Mouse (Mus musculus) gastrocnemius, adult 2 months (tissue): ENCODE data around the gene Sgk1. TPM values are rescaled to one million over a fixed set of nuclear protein-coding genes. Genes with fewer than 3 reads are reported as not detected.
A peak's percentile ranks its signal among the peaks of the same experiment; 100 is the strongest.
"Not testable (repeated sequence)": the region's sequence is repeated elsewhere in the genome, so short reads cannot be mapped to it uniquely, and the experiment has no call there.

ENCODE experiments used
- DNase-seq: peaks from one replicate; pipeline ENCODE4 v3.0.0; 2022
- H3K27ac ChIP-seq: fragments of 200-600 bp; 2 replicates; pipeline ENCODE4 v1.8.1; 2022; ENCODE audit warnings: mild to moderate bottlenecking
- H3K4me3 ChIP-seq: fragments of 200-600 bp; 2 replicates; pipeline ENCODE4 v1.8.1; 2022; ENCODE audit warnings: mild to moderate bottlenecking, moderate library complexity
- CTCF ChIP-seq: fragments of 200-600 bp; IDR thresholded peaks from 2 replicates; pipeline ENCODE4 v1.8.1; 2022; ENCODE audit warnings: antibody characterized with exemption, mild to moderate bottlenecking, moderate library complexity
- intact Hi-C: fragments of 180-260 bp; cut with DNase I; formaldehyde crosslinking; loops from one replicate; pipeline ENCODE4 v1.15.1; 2025
- total RNA-seq, 2 experiments: library from RNA; stranded (reverse); gene quantifications; 2 replicates each; pipeline ENCODE4 v1.2.3; 2021

Sgk1 gene
- total RNA-seq, 2 experiments from 2014 or later, result 208 to 210 TPM

DNA sequence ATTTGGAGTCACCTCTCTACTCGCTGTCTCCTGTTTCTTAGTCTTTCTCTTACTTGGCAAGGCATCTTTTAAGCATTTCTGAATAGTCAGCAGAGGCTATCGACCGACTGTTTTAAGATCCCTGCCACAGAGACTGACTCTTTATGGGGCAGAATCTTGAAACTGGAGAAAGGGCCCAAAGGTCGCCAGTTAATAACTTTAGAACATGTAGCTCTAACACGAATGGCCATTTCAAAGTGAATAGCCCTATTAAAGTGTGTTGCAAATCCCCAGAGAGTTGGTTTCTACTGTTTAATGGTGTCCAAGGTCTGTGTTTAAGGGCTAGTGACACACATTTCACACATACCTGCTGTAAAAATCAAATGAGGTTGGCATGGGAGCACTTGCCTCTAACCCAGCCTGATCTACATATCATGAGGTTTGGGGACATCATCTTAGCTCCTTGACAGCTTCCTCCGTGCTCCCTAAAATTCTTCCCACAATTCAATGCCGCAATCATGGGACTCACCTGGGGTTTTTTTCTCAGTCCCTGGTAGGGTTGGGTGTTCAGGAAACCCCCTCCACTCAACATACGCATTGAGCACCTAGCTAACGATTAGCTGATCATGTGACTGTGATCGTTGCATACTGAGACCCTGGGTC, 125.3 kb downstream of the Sgk1 start:
- no peak for TF ChIP-seq CTCF
- no peak for DNase-seq
- intact Hi-C loops, result no loop called here
- Histone ChIP-seq H3K27ac (no peak overlapping the region), H3K4me3 (no peak overlapping the region)

DNA sequence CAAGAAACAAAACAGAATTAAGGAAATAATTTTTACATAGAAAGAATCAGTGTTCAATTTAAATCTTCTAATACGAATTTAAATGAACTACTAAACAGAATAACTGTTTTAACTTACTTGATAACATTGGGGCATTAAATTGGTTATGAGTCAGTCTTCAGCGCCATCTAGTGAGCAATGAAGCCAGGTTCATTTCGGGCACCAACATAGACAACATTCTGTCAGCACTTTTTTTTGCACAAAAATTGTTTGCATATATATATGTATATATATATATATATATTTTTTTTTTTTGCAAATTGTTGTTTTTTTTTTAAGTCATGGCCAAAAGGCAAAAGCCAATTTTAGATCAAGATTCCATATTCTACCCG, 125.8 kb downstream of the Sgk1 start:
- no peak overlapping the region for H3K27ac ChIP-seq
- no peak overlapping the region for H3K4me3 ChIP-seq
- TF ChIP-seq CTCF, result peak; percentile 84
- DNase-seq, result peak; percentile 35
- intact Hi-C loops, result loop anchor here (1.0 kb wide), 2 partner anchors 542 to 625 kb away; no protein-coding TSS in a partner anchor

- peak; percentile 75 for TF ChIP-seq CTCF
- DNase-seq, result peak; percentile 83
- intact Hi-C loops, result loop anchor here (2.0 kb wide), 1 partner anchor 589 kb away; no protein-coding TSS in a partner anchor
These were observed 128.3 kb downstream of the Sgk1 start for GRCm38 (mm10) chr10:22010088-22010818.

DNA sequence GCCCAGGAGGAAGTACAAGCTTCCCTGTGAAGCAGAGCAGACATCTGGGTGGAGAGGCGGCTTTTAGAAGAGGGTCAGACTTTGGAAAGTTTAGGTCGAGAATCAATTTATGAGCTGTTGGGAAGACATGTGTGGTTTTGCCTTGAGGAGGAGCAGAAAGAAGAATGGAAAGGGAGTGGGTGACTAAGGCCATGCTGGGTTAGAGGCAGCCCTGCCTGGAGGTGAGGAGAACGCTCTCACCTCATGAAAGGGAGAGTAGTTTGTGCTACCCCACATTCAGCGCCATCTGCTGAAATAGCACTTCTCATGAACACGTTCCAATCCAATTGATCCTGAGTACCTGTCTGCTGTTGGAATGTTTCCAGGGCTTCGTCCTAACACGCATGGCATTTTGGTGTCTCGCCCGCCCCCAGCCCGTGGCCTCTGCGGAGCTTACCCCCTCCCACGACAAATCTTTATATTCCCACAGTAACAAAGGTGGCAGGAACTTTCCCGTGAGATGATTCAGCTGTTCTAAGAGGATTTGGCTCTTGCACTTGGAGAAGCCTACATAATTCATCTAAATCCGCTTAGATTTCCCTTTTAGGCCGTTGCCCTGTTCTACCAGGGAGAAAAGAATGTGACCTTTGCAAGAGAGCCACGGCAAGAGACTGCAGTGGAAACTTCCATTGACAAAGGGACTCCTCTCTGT, 135.6 kb downstream of the Sgk1 start:
- no peak overlapping the region for H3K27ac ChIP-seq
- no peak overlapping the region for H3K4me3 ChIP-seq
- TF ChIP-seq CTCF, result no peak
- intact Hi-C loops, result no loop called here
- DNase-seq, result no peak

More at GRCm38 (mm10) chr10:22010088-22010818, 128.3 kb downstream of the Sgk1 start:
- Histone ChIP-seq H3K4me3 (peak overlapping the region; percentile 14; the same call in 1 of the 2 replicates), H3K27ac (no peak overlapping the region)

GRCm38 (mm10) chr10:22018618-22019017, 136.6 kb downstream of the Sgk1 start:
- peak; percentile 42; the same call in 1 of the 2 replicates for TF ChIP-seq CTCF

GRCm38 (mm10) chr10:22034303-22034702, 152.3 kb downstream of the Sgk1 start:
- DNase-seq, result no peak
- intact Hi-C loops, result no loop called here
- no peak overlapping the region for H3K27ac ChIP-seq
- peak; percentile 66 for TF ChIP-seq CTCF
- no peak overlapping the region for H3K4me3 ChIP-seq

More at GRCm38 (mm10) chr10:22018618-22019017, 136.6 kb downstream of the Sgk1 start:
- Histone ChIP-seq H3K27ac (no peak overlapping the region), H3K4me3 (no peak overlapping the region)
- intact Hi-C loops, result no loop called here
- DNase-seq, result no peak

- intact Hi-C loops, H3K4me3 ChIP-seq, H3K27ac ChIP-seq: not testable (repeated sequence)
- DNase-seq, result peak; percentile 64
- TF ChIP-seq CTCF, result peak; percentile 71
These were observed 154.3 kb downstream of the Sgk1 start for GRCm38 (mm10) chr10:22036256-22036655.

Other genes starting within 250 kb of the Sgk1 start
- not detected for gene 4930444G20Rik, start 185.9 kb downstream of the Sgk1 start, total RNA-seq